Mouse (Mus musculus): ENCODE measurements around the gene Manf.

Gene Manf

GRCm38 (mm10) chr9:106884996-106885900 is 6.5 kb downstream of the Manf start:
- DNase-seq (ENCODE audit: low spot score) = peak; percentile 44

- peak; percentile 30 for DNase-seq (ENCODE audit: low spot score)
Measured at GRCm38 (mm10) chr9:106884306-106884705, 7.5 kb downstream of the Manf start.

GRCm38 (mm10) chr9:106883085-106883484 is 8.7 kb downstream of the Manf start:
- no peak for DNase-seq (ENCODE audit: low spot score)

- no peak for DNase-seq (ENCODE audit: low spot score)
Measured at GRCm38 (mm10) chr9:106882176-106882575, 9.6 kb downstream of the Manf start.

- peak; percentile 36 for DNase-seq (ENCODE audit: low spot score)
Measured at GRCm38 (mm10) chr9:106881071-106881755, 10.6 kb downstream of the Manf start.

- DNase-seq (ENCODE audit: low spot score) = no peak
Measured at GRCm38 (mm10) chr9:106879471-106879870, 12.3 kb downstream of the Manf start.

- DNase-seq (ENCODE audit: low spot score) = no peak
Measured at GRCm38 (mm10) chr9:106876666-106877065, 15.1 kb downstream of the Manf start.

GRCm38 (mm10) chr9:106874216-106874615 is 17.6 kb downstream of the Manf start:
- no peak for DNase-seq (ENCODE audit: low spot score)

- no peak for DNase-seq (ENCODE audit: low spot score)
Measured at GRCm38 (mm10) chr9:106858036-106858435, 33.7 kb downstream of the Manf start.

GRCm38 (mm10) chr9:106856664-106857063 is 35.1 kb downstream of the Manf start:
- no peak for DNase-seq (ENCODE audit: low spot score)

- no peak for DNase-seq (ENCODE audit: low spot score)
Measured at GRCm38 (mm10) chr9:106842800-106843199, 49.0 kb downstream of the Manf start.

- no peak for DNase-seq (ENCODE audit: low spot score)
Measured at GRCm38 (mm10) chr9:106840569-106840968, 51.2 kb downstream of the Manf start.

GRCm38 (mm10) chr9:106822381-106823104 is 69.2 kb downstream of the Manf start:
- peak; percentile 91 for DNase-seq (ENCODE audit: low spot score)

GRCm38 (mm10) chr9:106821618-106822380 is 70.0 kb downstream of the Manf start, which contains the start of gene Dcaf1:
Gene Dcaf1, plus strand, starts transcription at chr9:106821874.
- peak; percentile 95 for DNase-seq (ENCODE audit: low spot score)

GRCm38 (mm10) chr9:106821050-106821617 is 70.6 kb downstream of the Manf start:
- no peak for DNase-seq (ENCODE audit: low spot score)

GRCm38 (mm10) chr9:106819201-106819600 is 72.6 kb downstream of the Manf start:
- DNase-seq (ENCODE audit: low spot score) = no peak

GRCm38 (mm10) chr9:106818191-106818590 is 73.6 kb downstream of the Manf start:
- DNase-seq (ENCODE audit: low spot score) = no peak

GRCm38 (mm10) chr9:106806503-106806902 is 85.3 kb downstream of the Manf start:
- DNase-seq (ENCODE audit: low spot score) = no peak

GRCm38 (mm10) chr9:106790831-106791230 is 100.9 kb downstream of the Manf start:
- no peak for DNase-seq (ENCODE audit: low spot score)

GRCm38 (mm10) chr9:106789363-106789762 is 102.4 kb downstream of the Manf start:
- DNase-seq (ENCODE audit: low spot score) = no peak

- peak; percentile 86 for DNase-seq (ENCODE audit: low spot score)
Measured at GRCm38 (mm10) chr9:106788812-106789321, 102.9 kb downstream of the Manf start, which contains the start of gene Rad54l2. Gene Rad54l2, minus strand, starts transcription at chr9:106789194.

Data from testis, postnatal 14 days (tissue).